13 mouse cellular contexts compared by ENCODE assay signal in genomic region chr12:41839241-41839640, GRCm38 (mm10).
"Had no signal": no experiment of that assay in that cellular context is flagged by ENCODE, and none has a peak within 500 bp of the region (broad histone marks: within the 10 kb centered on the region; RNA-seq: fewer than 3 reads in every experiment).

No protein-coding gene starts in this region.

- DNase-seq: gastrocnemius, postnatal 14 days; gastrocnemius, postnatal 36 days; heart, adult 11 months; heart, adult 2 months; heart, postnatal 14 days; heart, postnatal 36 days; kidney, adult 11 months; kidney, adult 2 months; kidney, adult 9 months; kidney, postnatal 36 days; layer of hippocampus, adult 9-11 months; layer of hippocampus, postnatal 36 days; left cerebral cortex, postnatal 4 days had no signal
